Mouse (Mus musculus): ENCODE data around the gene Crhr1. TPM values are rescaled to one million over a fixed set of nuclear protein-coding genes. Genes with fewer than 3 reads are reported as not detected.
"Not testable (repeated sequence)": the region's sequence is repeated elsewhere in the genome, so short reads cannot be mapped to it uniquely, and the experiment has no call there.

Crhr1 gene
- polyA plus RNA-seq, 1 experiment from 2014 or later: not detected

DNA sequence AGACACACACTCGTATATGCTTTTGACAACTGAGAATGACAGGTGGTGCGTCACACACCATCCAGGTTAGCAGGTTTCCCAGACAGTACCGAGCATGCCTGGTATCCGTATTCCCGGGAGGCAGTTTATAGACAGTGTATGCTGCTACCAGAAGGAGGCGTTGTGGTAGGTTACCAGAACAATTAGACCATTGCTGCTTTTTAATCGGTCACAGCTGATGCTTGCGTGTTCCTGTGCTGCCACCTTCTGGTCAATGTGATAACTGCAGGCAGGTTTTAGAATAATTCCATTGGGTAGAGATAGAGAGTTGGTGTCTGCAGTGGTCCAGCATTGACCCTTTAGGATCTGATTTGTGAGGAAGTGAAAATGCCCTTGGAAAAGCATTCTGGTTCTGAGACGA, 63.1 kb downstream of the Crhr1 start:
- 11% methylated on average over 9 of the region's 9 CpGs for WGBS (ENCODE audit: insufficient replicate concordance)
- Histone ChIP-seq H3K4me2 (no peak overlapping the region), H3K9me3 (replicated peaks) (no peaks in the 10 kb centered on the region), H3K4me1 (replicated peaks) (no peaks in the 10 kb centered on the region), H3K9ac (no peak overlapping the region), H3K27ac (replicated peaks) (no peak overlapping the region), H3K4me3 (replicated peaks) (no peak overlapping the region), H3K27me3 (peaks cover 11% of the 10 kb centered on the region), H3K36me3 (replicated peaks) (no peaks in the 10 kb centered on the region)
- no peak for ATAC-seq (ENCODE audit: insufficient read depth)

DNA sequence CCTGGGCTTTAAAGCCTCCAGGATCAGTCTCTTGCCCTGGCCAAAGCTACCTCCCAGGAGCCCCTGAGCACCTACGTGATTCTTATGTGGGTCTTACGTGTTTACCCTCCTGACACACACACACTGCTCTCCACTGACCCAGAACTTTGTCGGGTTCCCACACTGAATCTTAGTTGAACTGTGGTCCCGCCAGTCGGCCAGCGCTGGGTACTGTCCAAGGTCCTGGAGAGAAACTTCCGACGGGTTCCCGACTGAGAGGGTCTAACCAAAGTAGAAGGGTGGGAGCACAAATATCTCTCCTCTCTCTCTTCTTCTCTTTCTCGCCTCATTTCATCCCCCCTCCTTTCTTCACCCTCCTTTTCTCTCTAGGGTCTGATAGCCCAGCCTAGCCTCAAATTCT, 65.2 kb downstream of the Crhr1 start:
- Histone ChIP-seq H3K27me3 (peaks cover 11% of the 10 kb centered on the region), H3K4me2 (no peak overlapping the region), H3K36me3 (replicated peaks) (no peaks in the 10 kb centered on the region), H3K9me3 (replicated peaks) (no peaks in the 10 kb centered on the region), H3K4me1 (replicated peaks) (no peaks in the 10 kb centered on the region), H3K9ac (no peak overlapping the region), H3K27ac (replicated peaks) (no peak overlapping the region), H3K4me3 (replicated peaks) (no peak overlapping the region)
- WGBS (ENCODE audit: insufficient replicate concordance): 4% methylated on average over 10 of the region's 10 CpGs
- no peak for ATAC-seq (ENCODE audit: insufficient read depth)

DNA sequence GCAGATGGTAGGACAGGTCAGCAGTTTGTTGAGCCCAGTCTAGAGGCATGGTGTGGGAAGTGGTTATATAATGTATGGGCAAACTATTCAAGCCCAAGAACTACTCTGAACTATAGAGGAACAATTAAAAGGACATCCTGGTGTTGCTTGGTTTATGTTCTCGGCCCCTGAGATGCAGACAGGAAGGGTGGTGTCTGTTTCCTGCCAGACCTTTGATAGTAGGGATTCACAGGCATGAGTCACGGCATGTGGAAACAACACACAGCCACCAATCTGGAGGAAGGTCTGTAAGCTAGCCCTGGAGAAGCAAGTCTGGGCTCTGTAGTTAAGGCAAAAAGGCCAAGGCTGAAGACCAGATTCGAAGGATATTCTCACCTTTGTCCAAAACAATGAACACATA, 70.6 kb downstream of the Crhr1 start:
- Histone ChIP-seq H3K9me3 (replicated peaks) (no peaks in the 10 kb centered on the region), H3K27ac (replicated peaks) (no peak overlapping the region), H3K27me3 (peaks cover 2% of the 10 kb centered on the region; the same call in 1 of the 2 replicates), H3K9ac (no peak overlapping the region), H3K36me3 (replicated peaks) (no peaks in the 10 kb centered on the region), H3K4me3 (replicated peaks) (no peak overlapping the region), H3K4me1 (replicated peaks) (no peaks in the 10 kb centered on the region), H3K4me2 (no peak overlapping the region)
- no peak for ATAC-seq (ENCODE audit: insufficient read depth)
- 32% methylated on average over 3 of the region's 3 CpGs for WGBS (ENCODE audit: insufficient replicate concordance)

DNA sequence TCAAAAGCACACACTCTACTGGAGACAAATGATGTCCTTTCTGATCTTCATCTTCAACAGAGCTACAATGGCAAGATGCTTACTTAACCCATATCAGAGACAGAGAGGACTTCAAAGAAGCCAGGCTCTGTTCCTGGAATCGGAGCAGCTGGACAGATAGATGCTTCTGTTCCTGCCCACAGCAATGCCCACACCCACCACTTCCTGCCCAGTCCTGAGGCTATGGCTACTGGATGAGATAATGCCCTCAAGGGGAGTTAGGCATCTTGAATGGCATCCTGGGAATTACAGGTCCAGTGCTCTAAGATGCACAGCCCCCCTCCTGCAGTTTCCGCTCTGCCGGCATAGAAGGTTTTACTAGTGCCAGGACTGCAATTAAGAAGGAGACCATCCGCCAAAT, 73.9 kb downstream of the Crhr1 start:
- Histone ChIP-seq H3K9me3 (replicated peaks) (no peaks in the 10 kb centered on the region), H3K4me2 (no peak overlapping the region), H3K9ac (no peak overlapping the region), H3K27ac (replicated peaks) (no peak overlapping the region), H3K4me3 (replicated peaks) (no peak overlapping the region), H3K27me3 (no peaks in the 10 kb centered on the region), H3K36me3 (replicated peaks) (no peaks in the 10 kb centered on the region), H3K4me1 (replicated peaks) (no peaks in the 10 kb centered on the region)
- 52% methylated on average over 4 of the region's 4 CpGs for WGBS (ENCODE audit: insufficient replicate concordance)
- no peak for ATAC-seq (ENCODE audit: insufficient read depth)

DNA sequence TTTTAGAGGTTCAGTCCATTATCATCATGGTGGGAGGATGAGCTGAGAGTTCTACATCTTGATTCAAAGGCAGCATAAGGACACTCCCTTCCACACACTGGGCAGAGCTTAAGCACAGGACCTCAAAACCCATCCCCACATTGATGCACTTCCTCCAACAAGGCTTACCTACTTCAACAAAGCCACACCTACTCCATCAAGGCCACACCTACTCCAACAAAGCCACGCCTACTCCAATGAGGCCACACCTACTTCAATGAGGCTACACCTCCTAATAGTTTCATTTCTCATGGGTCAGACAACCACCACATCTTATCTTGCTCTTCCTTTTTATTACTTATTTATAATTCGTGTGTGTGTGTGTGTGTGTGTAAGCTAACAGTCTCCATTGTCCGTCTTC, 76.4 kb downstream of the Crhr1 start:
- no peak for ATAC-seq (ENCODE audit: insufficient read depth)
- Histone ChIP-seq H3K4me3 (replicated peaks) (no peak overlapping the region), H3K36me3 (replicated peaks) (no peaks in the 10 kb centered on the region), H3K27ac (replicated peaks) (no peak overlapping the region), H3K9me3 (replicated peaks) (no peaks in the 10 kb centered on the region), H3K9ac (no peak overlapping the region), H3K4me2 (no peak overlapping the region), H3K4me1 (replicated peaks) (no peaks in the 10 kb centered on the region), H3K27me3 (no peaks in the 10 kb centered on the region)
- 44% methylated on average over 3 of the region's 3 CpGs for WGBS (ENCODE audit: insufficient replicate concordance)

DNA sequence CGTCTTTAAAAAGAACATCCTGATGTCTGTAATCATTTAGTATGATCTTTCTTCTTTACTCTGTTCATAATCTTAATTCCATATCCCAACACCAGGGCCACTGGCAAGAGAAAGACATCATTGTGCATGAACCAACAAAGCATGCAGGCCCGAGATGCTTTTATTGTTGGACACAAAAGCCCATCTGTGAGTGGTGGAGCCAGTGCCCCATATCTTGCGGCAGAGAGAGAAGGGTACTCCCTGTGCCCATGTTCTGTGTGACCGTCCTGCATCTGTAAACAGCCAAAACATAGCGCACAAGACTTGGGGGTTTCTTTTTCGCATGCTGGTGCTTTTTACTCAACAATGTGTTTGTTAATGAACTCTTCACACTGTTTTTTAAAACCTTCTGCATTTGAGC, 78.6 kb downstream of the Crhr1 start:
- no peaks in the 10 kb centered on the region for H3K9me3 ChIP-seq (replicated peaks)
- no peak overlapping the region for H3K4me3 ChIP-seq (replicated peaks)
- 62% methylated on average over 6 of the region's 6 CpGs for WGBS (ENCODE audit: insufficient replicate concordance)
- no peaks in the 10 kb centered on the region for H3K27me3 ChIP-seq
- no peaks in the 10 kb centered on the region for H3K4me1 ChIP-seq (replicated peaks)
- no peak overlapping the region for H3K9ac ChIP-seq
- H3K36me3 ChIP-seq (replicated peaks): no peaks in the 10 kb centered on the region
- ATAC-seq (ENCODE audit: insufficient read depth): no peak
- no peak overlapping the region for H3K27ac ChIP-seq (replicated peaks)
- no peak overlapping the region for H3K4me2 ChIP-seq

DNA sequence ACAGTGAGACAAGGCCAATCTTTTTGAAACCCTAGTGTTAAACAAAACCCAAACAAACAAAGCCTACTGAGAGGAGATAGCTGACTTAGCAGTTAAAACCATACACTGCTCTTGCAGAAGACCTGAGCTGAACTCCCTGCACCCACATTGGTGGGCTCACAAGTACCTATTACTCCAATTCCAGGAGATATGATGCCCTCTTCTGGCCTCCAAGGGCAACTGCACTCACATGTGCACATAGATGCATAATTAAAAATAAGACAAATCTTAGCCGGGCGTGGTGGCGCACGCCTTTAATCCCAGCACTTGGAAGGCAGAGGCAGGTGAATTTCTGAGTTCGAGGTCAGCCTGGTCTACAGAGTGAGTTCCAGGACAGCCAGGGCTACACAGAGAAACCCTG, 81.5 kb downstream of the Crhr1 start:
- not testable (repeated sequence) for H3K4me2 ChIP-seq; H3K36me3 ChIP-seq (replicated peaks); H3K9me3 ChIP-seq (replicated peaks); H3K9ac ChIP-seq; ATAC-seq (ENCODE audit: insufficient read depth); H3K4me1 ChIP-seq (replicated peaks); H3K4me3 ChIP-seq (replicated peaks); H3K27me3 ChIP-seq; H3K27ac ChIP-seq (replicated peaks)
- WGBS (ENCODE audit: insufficient replicate concordance): 85% methylated on average over 5 of the region's 5 CpGs

DNA sequence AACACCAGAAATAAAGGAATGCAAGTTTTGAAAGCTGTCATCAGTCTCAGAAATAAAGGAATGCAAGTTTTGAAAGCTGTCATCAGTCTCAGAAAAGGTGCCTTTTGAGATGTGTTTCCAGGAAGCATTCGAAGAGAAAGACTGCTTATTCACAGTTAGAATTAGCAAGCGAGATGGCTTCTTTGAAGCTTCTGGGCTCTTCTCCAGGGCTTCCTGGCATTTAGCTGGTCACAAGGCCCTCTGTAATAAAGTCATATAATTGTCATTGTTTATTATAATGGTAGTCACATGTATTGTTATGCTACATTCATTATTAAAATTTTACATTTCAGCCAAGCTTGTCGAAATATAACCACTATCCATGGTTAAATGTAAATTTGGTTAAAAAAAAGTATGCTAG, 85.4 kb downstream of the Crhr1 start:
- ATAC-seq (ENCODE audit: insufficient read depth): no peak
- no peaks in the 10 kb centered on the region for H3K9me3 ChIP-seq (replicated peaks)
- WGBS (ENCODE audit: insufficient replicate concordance): 56% methylated on average over 3 of the region's 3 CpGs
- H3K4me1 ChIP-seq (replicated peaks): no peaks in the 10 kb centered on the region
- no peaks in the 10 kb centered on the region for H3K27me3 ChIP-seq
- H3K36me3 ChIP-seq (replicated peaks): no peaks in the 10 kb centered on the region
- H3K9ac ChIP-seq: no peak overlapping the region
- H3K27ac ChIP-seq (replicated peaks): no peak overlapping the region
- no peak overlapping the region for H3K4me2 ChIP-seq
- H3K4me3 ChIP-seq (replicated peaks): no peak overlapping the region

DNA sequence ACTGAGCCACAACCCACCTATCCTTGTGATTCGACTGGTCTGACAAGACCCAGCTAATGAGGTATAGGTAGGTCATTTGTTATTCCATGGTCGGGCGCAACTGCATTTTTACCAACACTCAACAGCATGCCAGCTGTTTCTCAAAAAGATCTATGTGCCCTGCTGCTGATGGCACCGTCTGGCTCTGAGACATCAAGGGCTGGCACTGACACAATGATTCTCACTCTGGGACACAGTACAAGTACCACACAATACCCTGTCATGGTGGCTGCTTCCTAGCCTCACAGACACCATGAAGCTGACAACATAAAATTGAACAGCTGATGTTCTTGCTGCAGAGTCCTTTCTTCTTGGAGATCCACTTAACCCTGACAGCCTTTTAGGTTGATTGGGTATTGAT, 87.6 kb downstream of the Crhr1 start:
- no peaks in the 10 kb centered on the region for H3K36me3 ChIP-seq (replicated peaks)
- no peaks in the 10 kb centered on the region for H3K4me1 ChIP-seq (replicated peaks)
- no peak overlapping the region for H3K4me2 ChIP-seq
- no peak overlapping the region for H3K27ac ChIP-seq (replicated peaks)
- no peak overlapping the region for H3K9ac ChIP-seq
- no peaks in the 10 kb centered on the region for H3K27me3 ChIP-seq
- no peak overlapping the region for H3K4me3 ChIP-seq (replicated peaks)
- WGBS (ENCODE audit: insufficient replicate concordance): 63% methylated on average over 4 of the region's 4 CpGs
- ATAC-seq (ENCODE audit: insufficient read depth): no peak
- H3K9me3 ChIP-seq (replicated peaks): no peaks in the 10 kb centered on the region

DNA sequence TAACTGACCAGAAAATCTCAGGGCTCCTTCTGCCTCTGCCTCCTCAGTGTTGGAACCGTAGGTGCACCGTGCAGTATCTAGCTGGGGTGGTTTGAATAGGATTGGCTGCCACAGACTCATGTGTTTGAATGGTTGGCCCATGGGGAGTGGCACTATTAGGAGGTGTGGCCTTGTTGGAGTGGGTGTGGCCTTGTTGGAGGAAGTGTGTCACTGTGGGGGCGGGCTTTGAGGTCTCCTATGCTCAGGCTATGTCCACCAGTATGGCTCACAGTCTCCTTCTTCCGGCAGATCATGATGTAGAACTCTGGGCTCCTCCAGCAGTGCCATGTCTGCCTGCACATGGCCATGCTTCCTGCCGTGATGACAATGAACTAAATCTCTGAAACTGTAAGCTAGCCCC, 89.1 kb downstream of the Crhr1 start:
- H3K27ac ChIP-seq (replicated peaks): no peak overlapping the region
- H3K36me3 ChIP-seq (replicated peaks): no peaks in the 10 kb centered on the region
- ATAC-seq (ENCODE audit: insufficient read depth): no peak
- H3K27me3 ChIP-seq: no peaks in the 10 kb centered on the region
- no peaks in the 10 kb centered on the region for H3K4me1 ChIP-seq (replicated peaks)
- no peak overlapping the region for H3K4me3 ChIP-seq (replicated peaks)
- H3K9ac ChIP-seq: no peak overlapping the region
- H3K4me2 ChIP-seq: no peak overlapping the region
- H3K9me3 ChIP-seq (replicated peaks): no peaks in the 10 kb centered on the region
- 63% methylated on average over 5 of the region's 5 CpGs for WGBS (ENCODE audit: insufficient replicate concordance)

DNA sequence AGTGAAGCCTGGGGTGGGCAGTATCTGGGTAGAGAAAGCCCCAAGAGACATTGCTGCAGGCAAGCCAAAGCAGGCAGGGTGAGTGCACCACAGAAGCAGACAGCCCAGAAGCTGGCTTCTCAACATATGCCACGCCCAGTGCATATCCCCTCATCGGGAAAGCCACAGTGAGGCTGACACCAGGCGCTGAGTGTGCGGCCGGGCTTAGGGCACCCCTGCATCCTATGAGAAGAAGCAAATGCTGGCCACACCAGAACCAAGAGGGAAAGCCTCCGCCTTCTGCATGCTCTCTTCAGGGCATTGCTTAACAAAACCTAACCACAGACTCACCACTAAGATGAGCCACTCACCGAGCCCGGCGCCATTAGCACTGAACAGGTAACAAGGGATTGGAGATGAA, 90.6 kb downstream of the Crhr1 start:
- Histone ChIP-seq H3K36me3 (replicated peaks) (no peaks in the 10 kb centered on the region), H3K4me3 (replicated peaks) (no peak overlapping the region), H3K9ac (no peak overlapping the region), H3K27me3 (no peaks in the 10 kb centered on the region), H3K27ac (replicated peaks) (no peak overlapping the region), H3K4me1 (replicated peaks) (no peaks in the 10 kb centered on the region), H3K4me2 (no peak overlapping the region), H3K9me3 (replicated peaks) (no peaks in the 10 kb centered on the region)
- no peak for ATAC-seq (ENCODE audit: insufficient read depth)
- WGBS (ENCODE audit: insufficient replicate concordance): 55% methylated on average over 9 of the region's 9 CpGs

All from liver, embryonic 15.5 days (tissue).